Mouse (Mus musculus): Measurements from ENCODE around the gene Adgrg3. TPM values are rescaled to one million over a fixed set of nuclear protein-coding genes. Genes with fewer than 3 reads are reported as not detected.
A peak's percentile ranks its signal among the peaks of the same experiment; 100 is the strongest.

Gene Adgrg3
- total RNA-seq, 2 experiments from 2014 or later, result 0.18 to 0.34 TPM

GRCm38 (mm10) chr8:95049636-95050035 lies 32.1 kb downstream of the Adgrg3 start:
- no peak for DNase-seq (ENCODE audit: low spot score in 2 of 2)
- H3K27ac ChIP-seq, result no peak overlapping the region
- no peak for TF ChIP-seq CTCF (conservative IDR thresholded peaks at IDR 0.05)

DNA sequence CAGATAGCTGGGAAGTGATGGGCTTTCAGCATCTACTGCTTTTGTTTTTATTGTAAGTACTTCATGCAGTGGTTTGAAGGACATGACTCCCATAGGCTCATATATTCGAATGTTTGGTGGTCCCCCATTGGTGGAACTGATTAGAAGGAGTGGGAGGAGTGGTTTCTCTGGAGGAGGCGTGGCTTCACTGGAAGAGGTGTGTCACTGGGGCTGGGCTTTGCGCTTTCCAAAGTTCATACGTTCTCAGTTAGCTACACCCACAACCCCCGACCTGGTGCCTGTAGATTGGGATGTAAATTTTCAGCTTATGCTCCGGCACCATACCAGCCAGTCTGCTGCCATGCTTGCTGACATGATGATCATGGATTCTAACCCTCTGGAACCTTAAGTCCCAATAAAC lies 36.9 kb downstream of the Adgrg3 start:
- TF ChIP-seq CTCF (conservative IDR thresholded peaks at IDR 0.05), result no peak

More at GRCm38 (mm10) chr8:95049636-95050035, 32.1 kb downstream of the Adgrg3 start:
- no peak overlapping the region for H3K4me3 ChIP-seq

GRCm38 (mm10) chr8:95054927-95055510 lies 37.5 kb downstream of the Adgrg3 start, which contains the start of gene Drc7:
Gene Drc7 (plus strand): TSS chr8:95055103.
- peak; percentile 31 to 46 for DNase-seq (ENCODE audit: low spot score in 2 of 2)
- H3K27ac ChIP-seq, result no peak within 1 kb of the TSS
- TF ChIP-seq CTCF (conservative IDR thresholded peaks at IDR 0.05), result no peak
- no peak within 1 kb of the TSS for H3K4me3 ChIP-seq

More for the DNA sequence above, 36.9 kb downstream of the Adgrg3 start:
- Histone ChIP-seq H3K4me3 (no peak overlapping the region), H3K27ac (no peak overlapping the region)
- DNase-seq (ENCODE audit: low spot score in 2 of 2), result no peak

GRCm38 (mm10) chr8:95056414-95056813 lies 38.9 kb downstream of the Adgrg3 start:
- Histone ChIP-seq H3K4me3 (no peak overlapping the region), H3K27ac (no peak overlapping the region)
- TF ChIP-seq CTCF (conservative IDR thresholded peaks at IDR 0.05), result no peak
- no peak for DNase-seq (ENCODE audit: low spot score in 2 of 2)

GRCm38 (mm10) chr8:95058661-95059060 lies 41.2 kb downstream of the Adgrg3 start:
- Histone ChIP-seq H3K27ac (no peak overlapping the region), H3K4me3 (no peak overlapping the region)
- no peak for DNase-seq (ENCODE audit: low spot score in 2 of 2)
- TF ChIP-seq CTCF (conservative IDR thresholded peaks at IDR 0.05), result no peak

DNA sequence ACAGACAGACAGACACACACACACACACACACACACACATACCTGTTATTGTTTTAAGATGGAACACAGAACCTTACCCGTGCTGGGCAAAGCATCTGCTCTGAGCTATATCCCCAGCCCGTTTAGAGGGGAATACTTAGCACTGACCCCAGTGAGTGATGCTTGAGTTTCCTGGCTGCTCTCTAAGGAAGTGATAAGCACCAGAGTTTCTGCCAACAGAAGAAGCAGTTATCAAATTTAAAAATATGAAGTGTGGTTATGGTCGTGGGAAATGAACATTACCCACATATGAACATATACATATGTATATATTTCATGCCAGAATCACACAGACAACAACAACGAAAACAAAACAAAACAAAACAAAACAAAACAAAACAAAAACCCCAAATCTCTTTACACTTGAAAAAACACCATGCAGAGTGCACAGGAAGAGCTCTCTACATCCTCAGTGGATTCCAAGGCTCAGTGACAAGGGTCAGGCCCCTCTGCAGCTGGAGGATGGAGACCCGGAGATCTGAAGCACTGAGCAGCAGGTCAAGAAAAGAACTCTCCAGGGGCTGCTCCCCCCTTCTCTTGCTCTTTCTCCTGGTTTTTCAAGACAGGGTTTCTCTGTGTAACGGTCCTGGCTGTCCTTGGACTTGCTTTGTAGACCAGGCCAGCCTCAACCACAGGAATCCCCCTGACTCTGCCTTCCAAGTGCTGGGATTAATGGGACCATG lies 42.5 kb downstream of the Adgrg3 start:
- Histone ChIP-seq H3K27ac (no peak overlapping the region), H3K4me3 (no peak overlapping the region)
- DNase-seq (ENCODE audit: low spot score in 2 of 2), result no peak
- no peak for TF ChIP-seq CTCF (conservative IDR thresholded peaks at IDR 0.05)

GRCm38 (mm10) chr8:95064531-95064930 lies 47.0 kb downstream of the Adgrg3 start:
- Histone ChIP-seq H3K4me3 (no peak overlapping the region), H3K27ac (no peak overlapping the region)
- no peak for TF ChIP-seq CTCF (conservative IDR thresholded peaks at IDR 0.05)
- no peak for DNase-seq (ENCODE audit: low spot score in 2 of 2)

- peak; percentile 81 for TF ChIP-seq CTCF (conservative IDR thresholded peaks at IDR 0.05)
- H3K4me3 ChIP-seq, result no peak overlapping the region
- peak in 1 of 2 experiments; percentile 36 for DNase-seq (ENCODE audit: low spot score in 2 of 2)
- no peak overlapping the region for H3K27ac ChIP-seq
Observed at GRCm38 (mm10) chr8:95067582-95067981, 50.1 kb downstream of the Adgrg3 start.

DNA sequence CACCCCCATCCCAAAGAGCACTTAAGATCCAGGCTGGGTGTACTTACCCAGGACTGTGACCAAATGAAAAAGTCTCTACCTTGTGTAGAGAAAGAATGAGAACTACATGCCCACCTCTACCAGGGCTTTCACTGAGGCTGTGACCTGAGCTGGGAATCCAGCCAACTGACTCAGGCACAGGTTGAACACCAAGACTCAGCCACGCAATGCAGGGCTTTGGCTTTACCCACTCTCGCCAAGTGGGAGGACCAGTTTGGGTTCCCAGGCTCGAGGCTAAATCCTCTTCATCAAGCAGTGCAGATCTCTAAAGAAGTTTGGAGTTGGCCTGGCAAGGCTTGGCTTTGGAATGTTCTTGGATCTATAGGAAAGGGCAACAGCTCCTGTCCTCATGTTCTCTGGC lies 58.0 kb downstream of the Adgrg3 start:
- no peak for DNase-seq (ENCODE audit: low spot score in 2 of 2)
- Histone ChIP-seq H3K27ac (no peak overlapping the region), H3K4me3 (no peak overlapping the region)
- TF ChIP-seq CTCF (conservative IDR thresholded peaks at IDR 0.05), result no peak

GRCm38 (mm10) chr8:95076151-95076550 lies 58.7 kb downstream of the Adgrg3 start:
- no peak for TF ChIP-seq CTCF (conservative IDR thresholded peaks at IDR 0.05)
- H3K4me3 ChIP-seq, result no peak overlapping the region
- DNase-seq (ENCODE audit: low spot score in 2 of 2), result no peak
- no peak overlapping the region for H3K27ac ChIP-seq

- Histone ChIP-seq H3K27ac (no peak overlapping the region), H3K4me3 (no peak overlapping the region)
- no peak for DNase-seq (ENCODE audit: low spot score in 2 of 2)
- no peak for TF ChIP-seq CTCF (conservative IDR thresholded peaks at IDR 0.05)
Observed at GRCm38 (mm10) chr8:95078055-95078454, 60.6 kb downstream of the Adgrg3 start.

- Histone ChIP-seq H3K4me3 (no peak overlapping the region), H3K27ac (no peak overlapping the region)
- no peak for TF ChIP-seq CTCF (conservative IDR thresholded peaks at IDR 0.05)
- DNase-seq (ENCODE audit: low spot score in 2 of 2), result no peak
Observed at GRCm38 (mm10) chr8:95079305-95079704, 61.8 kb downstream of the Adgrg3 start.

- H3K27ac ChIP-seq, result peak within 1 kb of the TSS; percentile 92
- peak within 1 kb of the TSS; percentile 98 for H3K4me3 ChIP-seq
- no peak for TF ChIP-seq CTCF (conservative IDR thresholded peaks at IDR 0.05)
- peak; percentile 98 to 100 for DNase-seq (ENCODE audit: low spot score in 2 of 2)
Observed at GRCm38 (mm10) chr8:95080381-95081341, 63.2 kb downstream of the Adgrg3 start, which contains the start of gene Katnb1. Gene Katnb1 (plus strand): TSS chr8:95081186.

Data from layer of hippocampus, adult 2 months (tissue).